Mouse (Mus musculus) heart, adult 2 months (tissue): Measurements from ENCODE around the gene Bpnt1.

Source experiments
- CTCF ChIP-seq: fragments of 200-600 bp; IDR thresholded peaks from 2 replicates; pipeline ENCODE4 v1.8.1; 2022; ENCODE audit warnings: antibody characterized with exemption, mild to moderate bottlenecking, moderate library complexity
- EP300 ChIP-seq: fragments of 200-500 bp; IDR thresholded peaks from 2 replicates; pipeline ENCODE4 v1.6.1; 2011; ENCODE audit warnings: low read depth, low read length, control low read depth; ENCODE audit not compliant: insufficient read depth
- POLR2A ChIP-seq: fragments of 200-500 bp; IDR thresholded peaks from 2 replicates; pipeline ENCODE4 v1.6.1; 2011; ENCODE audit warnings: mild to moderate bottlenecking, low read depth, low read length, control low read depth; ENCODE audit not compliant: insufficient read depth

GRCm38 (mm10) chr1:185298496-185298895 is 33.5 kb upstream of the Bpnt1 start:
- TF ChIP-seq POLR2A (no peak), EP300 (0 out of 2 replicates have a peak, but pooled peaks have one; percentile 18), CTCF (no peak)
